Mouse (Mus musculus) spleen, adult 2 months (tissue): Measurements from ENCODE around the gene Slc25a35. TPM values are rescaled to one million over a fixed set of nuclear protein-coding genes. Genes with fewer than 3 reads are reported as not detected.

Experiments
- DNase-seq, 2 experiments: peaks; one replicate each; pipeline versions ENCODE4 v3.0.0 to v3.0.0-alpha.2; 2012 to 2021; ENCODE audit warnings: low spot score in 2 of 2, low read depth in 1 of 2
- H3K27ac ChIP-seq: fragments of 200-500 bp; 2 replicates; pipeline ENCODE4 v1.5.1; 2012; ENCODE audit warnings: low read length, inconsistent platforms; ENCODE audit not compliant: insufficient read depth
- H3K27me3 ChIP-seq: fragments of 200-500 bp; 2 replicates; pipeline ENCODE4 v1.6.1; 2012; ENCODE audit warnings: mild to moderate bottlenecking, moderate library complexity, low read length, inconsistent platforms; ENCODE audit not compliant: control insufficient read depth, insufficient read depth
- H3K36me3 ChIP-seq: fragments of 200-500 bp; 2 replicates; pipeline ENCODE4 v1.6.1; 2012; ENCODE audit warnings: mild to moderate bottlenecking, low read length, inconsistent platforms; ENCODE audit not compliant: control insufficient read depth, insufficient read depth
- H3K4me1 ChIP-seq: fragments of 200-500 bp; 2 replicates; pipeline ENCODE4 v1.6.1; 2011; ENCODE audit warnings: inconsistent platforms; ENCODE audit not compliant: control insufficient read depth, insufficient read depth, insufficient read length
- H3K4me3 ChIP-seq: fragments of 200-500 bp; 2 replicates; pipeline ENCODE4 v1.5.1; 2011; ENCODE audit warnings: mild to moderate bottlenecking, inconsistent platforms; ENCODE audit not compliant: insufficient read depth, insufficient read length; ENCODE audit errors: extremely low read depth
- CTCF ChIP-seq: fragments of 200-500 bp; IDR thresholded peaks from 2 replicates; pipeline ENCODE4 v1.5.1; 2011; ENCODE audit warnings: mild to moderate bottlenecking, inconsistent platforms; ENCODE audit not compliant: insufficient read depth, insufficient read length, insufficient replicate concordance; ENCODE audit errors: extremely low read depth
- POLR2A ChIP-seq: fragments of 200-500 bp; IDR thresholded peaks from 2 replicates; pipeline ENCODE4 v1.6.1; 2011; ENCODE audit warnings: low read depth, low read length, inconsistent platforms
- WGBS: fragments of 180-500 bp; shearing (Covaris S2); methylation state at CpG from one replicate; pipeline ENCODE4 v1.1.7; 2018; 5-methylcytosine and 5-hydroxymethylcytosine counted together
- polyA plus RNA-seq: library from polyadenylated mRNA; depleted of rRNA; stranded (reverse); fragments of >200 nt; gene quantifications from 2 replicates; pipeline ENCODE4 v1.2.3, GENCODE M21; 2012

Gene Slc25a35
- polyA plus RNA-seq, 1 experiment = 13.1 TPM

DNA sequence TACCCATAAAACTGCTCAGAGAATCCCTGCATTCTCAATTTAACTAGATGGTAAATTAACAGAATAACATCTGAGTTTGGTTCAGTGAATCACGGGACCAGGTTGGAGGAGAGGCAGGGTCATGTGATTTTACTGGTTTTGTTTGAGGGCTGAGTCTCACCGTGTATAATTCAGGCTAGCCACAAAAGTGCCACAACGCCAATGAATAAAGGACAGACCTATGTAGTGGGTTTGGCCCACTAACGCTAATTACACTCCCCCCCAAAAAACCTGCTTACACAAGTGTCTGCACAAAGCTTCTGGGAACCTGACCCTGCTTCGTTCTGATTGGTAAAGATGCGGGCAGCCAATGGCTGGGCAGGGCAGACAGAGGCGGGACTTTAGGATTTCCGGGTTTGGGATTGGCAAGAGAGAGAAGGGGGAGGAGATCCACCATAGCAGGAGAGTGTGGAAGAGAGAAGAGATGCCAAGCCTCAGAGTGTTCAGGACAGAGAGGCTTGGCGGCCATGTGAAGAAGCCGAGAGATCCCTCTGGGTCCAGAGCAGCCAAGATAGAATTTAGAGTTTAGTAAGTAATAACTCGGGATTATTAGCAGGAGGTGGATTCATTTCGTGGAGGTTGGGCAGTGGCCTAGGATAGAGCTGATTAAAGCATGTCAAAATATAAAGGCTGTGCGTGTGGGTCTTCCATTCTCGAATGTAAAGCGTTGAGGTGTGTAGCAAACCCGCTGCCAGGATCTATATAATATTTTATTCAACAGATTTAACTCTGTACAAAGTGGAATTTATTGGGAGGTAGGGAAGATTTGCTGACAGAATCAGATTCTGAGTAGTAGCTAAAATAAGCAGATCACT is 28.3 kb upstream of the Slc25a35 start:
- Histone ChIP-seq H3K4me3 (peak overlapping the region; percentile 66), H3K27ac (0 out of 2 replicates have a peak overlapping the region, but pooled peaks have one; percentile 2), H3K36me3 (no peaks in the 10 kb centered on the region), H3K4me1 (0 out of 2 replicates have a peak, but pooled peaks cover 2% of the 10 kb centered on the region), H3K27me3 (no peaks in the 10 kb centered on the region)
- TF ChIP-seq CTCF (no peak), POLR2A (no peak)
- WGBS = 1% methylated on average over 16 of the region's 16 CpGs
- peak; percentile 70 to 82 for DNase-seq

DNA sequence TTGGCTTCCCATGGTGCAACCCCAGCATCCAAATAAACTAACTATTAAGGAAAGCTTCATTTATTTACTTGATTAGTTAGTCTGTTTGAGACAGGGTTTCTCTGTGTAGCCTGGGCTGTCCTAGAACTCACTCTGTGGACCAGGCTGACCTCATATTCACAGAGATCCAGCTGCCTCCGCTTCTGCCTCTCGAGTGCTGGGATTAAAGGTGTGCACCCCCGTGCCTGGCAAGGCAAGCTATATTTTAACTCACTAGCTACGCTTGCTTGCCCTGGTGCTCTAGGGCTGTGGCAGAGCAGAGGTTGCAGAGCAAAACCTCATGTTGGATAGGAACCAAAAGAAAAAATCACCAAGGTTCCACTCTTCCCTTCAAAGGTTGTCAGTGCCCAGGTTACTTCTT is 27.4 kb upstream of the Slc25a35 start:
- H3K27me3 ChIP-seq = no peaks in the 10 kb centered on the region
- 0 out of 2 replicates have a peak, but pooled peaks cover 2% of the 10 kb centered on the region for H3K4me1 ChIP-seq
- no peak for DNase-seq
- WGBS = 65% methylated on average over 4 of the region's 4 CpGs
- no peak overlapping the region for H3K4me3 ChIP-seq
- no peak overlapping the region for H3K27ac ChIP-seq
- no peak for TF ChIP-seq POLR2A
- TF ChIP-seq CTCF = no peak
- no peaks in the 10 kb centered on the region for H3K36me3 ChIP-seq

DNA sequence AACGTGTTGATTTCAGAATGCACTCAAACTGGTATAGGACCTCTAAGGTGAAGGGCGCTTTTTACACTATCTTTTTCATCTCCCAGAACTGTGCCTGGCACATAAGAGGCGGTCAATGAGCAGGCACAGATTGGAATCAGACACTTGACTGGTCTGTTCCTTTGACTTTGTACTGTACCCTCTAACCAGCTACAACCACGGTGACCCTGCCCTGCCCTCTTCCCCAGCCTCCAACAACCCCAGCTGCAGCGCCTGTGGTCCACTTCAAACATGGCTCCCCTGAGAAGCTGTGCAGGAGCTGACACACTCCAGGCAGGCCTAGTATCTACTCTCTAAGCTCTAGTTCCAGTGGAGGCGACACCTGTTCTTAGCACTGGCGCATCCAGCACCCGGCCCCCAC is 25.2 kb upstream of the Slc25a35 start:
- no peak for DNase-seq
- Histone ChIP-seq H3K4me3 (no peak overlapping the region), H3K27ac (no peak overlapping the region), H3K27me3 (no peaks in the 10 kb centered on the region), H3K4me1 (0 out of 2 replicates have a peak, but pooled peaks cover 2% of the 10 kb centered on the region), H3K36me3 (no peaks in the 10 kb centered on the region)
- 87% methylated on average over 8 of the region's 8 CpGs for WGBS
- TF ChIP-seq CTCF = no peak
- TF ChIP-seq POLR2A = no peak

- no peak for TF ChIP-seq POLR2A
- TF ChIP-seq CTCF = no peak
- 91% methylated on average over 2 of the region's 2 CpGs for WGBS
- H3K27ac ChIP-seq = no peak overlapping the region
Measured at GRCm38 (mm10) chr11:68945245-68945644, 22.7 kb upstream of the Slc25a35 start.

DNA sequence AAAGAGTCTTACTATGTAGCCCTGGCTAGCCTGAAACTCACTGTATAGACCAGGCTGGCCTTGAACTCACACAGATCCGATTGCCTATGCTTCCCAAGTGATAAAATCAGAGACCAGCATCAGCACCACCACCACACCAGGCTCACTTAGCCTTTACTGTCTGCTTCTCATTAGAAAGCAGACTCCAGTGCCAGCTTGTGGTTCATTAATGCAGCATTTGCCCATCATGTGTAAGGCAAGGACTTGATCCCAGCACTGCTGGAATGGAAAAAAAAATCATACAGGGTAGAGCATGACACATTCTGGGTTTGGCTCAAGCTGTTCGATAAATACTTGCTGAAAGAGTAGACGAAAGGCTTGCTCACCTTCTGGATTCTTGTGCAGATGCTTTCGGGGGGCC is 21.9 kb upstream of the Slc25a35 start:
- TF ChIP-seq POLR2A (no peak), CTCF (no peak)
- H3K4me1 ChIP-seq = no peaks in the 10 kb centered on the region
- no peak overlapping the region for H3K4me3 ChIP-seq
- H3K27ac ChIP-seq = no peak overlapping the region
- H3K36me3 ChIP-seq = no peaks in the 10 kb centered on the region
- WGBS = 93% methylated on average over 4 of the region's 4 CpGs
- no peaks in the 10 kb centered on the region for H3K27me3 ChIP-seq
- no peak for DNase-seq

More at GRCm38 (mm10) chr11:68945245-68945644, 22.7 kb upstream of the Slc25a35 start:
- no peaks in the 10 kb centered on the region for H3K36me3 ChIP-seq
- H3K4me3 ChIP-seq = no peak overlapping the region
- no peaks in the 10 kb centered on the region for H3K27me3 ChIP-seq
- H3K4me1 ChIP-seq = 0 out of 2 replicates have a peak, but pooled peaks cover 1% of the 10 kb centered on the region
- no peak for DNase-seq

- no peak overlapping the region for H3K27ac ChIP-seq
- DNase-seq = no peak
- H3K4me1 ChIP-seq = no peaks in the 10 kb centered on the region
- TF ChIP-seq CTCF (no peak), POLR2A (no peak)
- H3K36me3 ChIP-seq = no peaks in the 10 kb centered on the region
- 73% methylated on average over 14 of the region's 16 CpGs for WGBS
- H3K4me3 ChIP-seq = no peak overlapping the region
- no peaks in the 10 kb centered on the region; the same call in 1 of the 2 replicates for H3K27me3 ChIP-seq
Measured at GRCm38 (mm10) chr11:68946806-68947440, 21.0 kb upstream of the Slc25a35 start.
